Mouse (Mus musculus): ENCODE results near the gene Hpse2. TPM values are rescaled to one million over a fixed set of nuclear protein-coding genes. Genes with fewer than 3 reads are reported as not detected.

Hpse2 gene
- polyA plus RNA-seq, 1 experiment from 2014 or later = 0.13 TPM

DNA sequence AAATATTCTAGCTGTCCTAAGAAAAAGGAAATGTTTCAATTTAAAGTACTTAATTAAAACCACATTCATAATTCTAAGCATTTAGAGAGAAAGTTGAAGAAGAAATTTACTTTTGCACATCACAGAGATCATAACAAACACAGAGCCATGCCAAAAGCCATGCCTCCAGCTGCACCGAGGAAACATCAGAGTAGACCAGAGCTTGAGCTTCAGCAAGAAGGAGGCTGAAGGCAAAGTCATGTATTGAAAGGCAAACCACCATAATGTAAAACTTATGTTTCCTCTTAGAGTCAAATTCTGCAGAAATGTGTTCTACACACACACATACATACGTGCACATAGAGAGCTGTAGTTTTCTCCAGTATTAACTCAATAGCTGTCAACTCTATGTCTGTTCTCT is 291.2 kb downstream of the Hpse2 start:
- no peaks in the 10 kb centered on the region for H3K27me3 ChIP-seq (replicated peaks; ENCODE audit: control insufficient read depth, insufficient read depth, low read length)
- 94% methylated on average over 2 of the region's 2 CpGs for WGBS
- H3K4me2 ChIP-seq (ENCODE audit: low read length) = no peak overlapping the region
- no peak overlapping the region for H3K4me3 ChIP-seq (replicated peaks; ENCODE audit: low read length)
- H3K9me3 ChIP-seq (ENCODE audit: control insufficient read depth, low read length) = no peaks in the 10 kb centered on the region
- H3K4me1 ChIP-seq (replicated peaks; ENCODE audit: control insufficient read depth, insufficient read depth, low read length) = no peaks in the 10 kb centered on the region
- no peak overlapping the region for H3K9ac ChIP-seq (replicated peaks; ENCODE audit: low read depth, low read length)
- ATAC-seq = no peak
- no peaks in the 10 kb centered on the region for H3K36me3 ChIP-seq (ENCODE audit: control insufficient read depth, insufficient read depth)
- no peak overlapping the region for H3K27ac ChIP-seq (ENCODE audit: low read length)

- Histone ChIP-seq H3K4me1 (replicated peaks; ENCODE audit: control insufficient read depth, insufficient read depth, low read length) (no peaks in the 10 kb centered on the region), H3K36me3 (ENCODE audit: control insufficient read depth, insufficient read depth) (no peaks in the 10 kb centered on the region), H3K4me3 (replicated peaks; ENCODE audit: low read length) (no peak overlapping the region), H3K27ac (ENCODE audit: low read length) (no peak overlapping the region), H3K9ac (replicated peaks; ENCODE audit: low read depth, low read length) (no peak overlapping the region), H3K9me3 (ENCODE audit: control insufficient read depth, low read length) (no peaks in the 10 kb centered on the region), H3K4me2 (ENCODE audit: low read length) (no peak overlapping the region), H3K27me3 (replicated peaks; ENCODE audit: control insufficient read depth, insufficient read depth, low read length) (no peaks in the 10 kb centered on the region)
- ATAC-seq = no peak
- 89% methylated on average over 3 of the region's 3 CpGs for WGBS
These were observed 300.9 kb downstream of the Hpse2 start for GRCm38 (mm10) chr19:43087216-43087615.

DNA sequence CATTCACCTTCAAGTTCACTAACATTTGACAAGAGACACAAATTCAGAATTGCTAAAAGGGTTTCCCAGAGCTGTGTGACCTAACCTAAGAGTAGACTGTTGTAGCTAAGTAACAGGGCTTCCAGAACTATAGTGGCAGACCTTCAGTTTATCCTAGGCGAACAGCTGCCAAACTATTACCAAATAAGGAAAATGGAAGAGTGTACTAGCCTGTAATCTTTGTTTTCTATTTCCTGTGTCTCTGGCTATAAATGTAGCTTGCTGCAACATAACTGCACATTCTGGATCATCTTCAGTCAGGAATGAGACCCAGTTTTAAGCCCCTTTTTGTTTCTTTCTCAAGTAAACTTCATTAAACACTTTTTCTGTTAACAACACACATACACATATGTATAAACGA is 324.0 kb downstream of the Hpse2 start:
- no peaks in the 10 kb centered on the region for H3K4me1 ChIP-seq (replicated peaks; ENCODE audit: control insufficient read depth, insufficient read depth, low read length)
- no peak for ATAC-seq
- WGBS = 79% methylated on average over 2 of the region's 2 CpGs
- no peaks in the 10 kb centered on the region for H3K27me3 ChIP-seq (replicated peaks; ENCODE audit: control insufficient read depth, insufficient read depth, low read length)
- H3K4me2 ChIP-seq (ENCODE audit: low read length) = no peak overlapping the region
- no peaks in the 10 kb centered on the region for H3K36me3 ChIP-seq (ENCODE audit: control insufficient read depth, insufficient read depth)
- no peaks in the 10 kb centered on the region for H3K9me3 ChIP-seq (ENCODE audit: control insufficient read depth, low read length)
- H3K4me3 ChIP-seq (replicated peaks; ENCODE audit: low read length) = no peak overlapping the region
- H3K9ac ChIP-seq (replicated peaks; ENCODE audit: low read depth, low read length) = no peak overlapping the region
- no peak overlapping the region for H3K27ac ChIP-seq (ENCODE audit: low read length)

DNA sequence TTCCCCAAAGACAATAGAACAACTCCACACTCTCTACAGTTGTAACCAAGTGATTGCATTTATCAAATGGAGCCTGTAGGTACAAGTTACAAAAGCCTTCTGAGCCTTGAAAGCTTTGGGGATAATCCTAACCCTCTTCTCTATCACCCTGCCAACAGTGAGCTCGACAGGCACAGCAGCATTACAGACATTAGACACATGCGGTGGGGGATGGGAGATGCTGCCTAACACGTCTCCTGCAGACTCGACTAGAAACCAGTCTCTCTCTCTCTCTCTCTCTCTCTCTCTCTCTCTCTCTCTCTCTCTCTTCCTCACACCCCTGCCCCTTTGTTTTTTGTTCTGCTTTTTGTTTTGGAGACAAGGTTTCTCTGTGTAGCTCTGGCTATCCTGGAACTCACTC is 343.6 kb downstream of the Hpse2 start:
- peaks cover 5% of the 10 kb centered on the region; the same call in 1 of the 2 replicates for H3K9me3 ChIP-seq (ENCODE audit: control insufficient read depth, low read length)
- H3K27me3 ChIP-seq (replicated peaks; ENCODE audit: control insufficient read depth, insufficient read depth, low read length) = no peaks in the 10 kb centered on the region
- no peak overlapping the region for H3K27ac ChIP-seq (ENCODE audit: low read length)
- no peak overlapping the region for H3K4me2 ChIP-seq (ENCODE audit: low read length)
- no peak overlapping the region for H3K9ac ChIP-seq (replicated peaks; ENCODE audit: low read depth, low read length)
- no peak overlapping the region for H3K4me3 ChIP-seq (replicated peaks; ENCODE audit: low read length)
- WGBS = 29% methylated on average over 4 of the region's 4 CpGs
- no peak for ATAC-seq
- H3K4me1 ChIP-seq (replicated peaks; ENCODE audit: control insufficient read depth, insufficient read depth, low read length) = no peaks in the 10 kb centered on the region
- H3K36me3 ChIP-seq (ENCODE audit: control insufficient read depth, insufficient read depth) = no peaks in the 10 kb centered on the region

DNA sequence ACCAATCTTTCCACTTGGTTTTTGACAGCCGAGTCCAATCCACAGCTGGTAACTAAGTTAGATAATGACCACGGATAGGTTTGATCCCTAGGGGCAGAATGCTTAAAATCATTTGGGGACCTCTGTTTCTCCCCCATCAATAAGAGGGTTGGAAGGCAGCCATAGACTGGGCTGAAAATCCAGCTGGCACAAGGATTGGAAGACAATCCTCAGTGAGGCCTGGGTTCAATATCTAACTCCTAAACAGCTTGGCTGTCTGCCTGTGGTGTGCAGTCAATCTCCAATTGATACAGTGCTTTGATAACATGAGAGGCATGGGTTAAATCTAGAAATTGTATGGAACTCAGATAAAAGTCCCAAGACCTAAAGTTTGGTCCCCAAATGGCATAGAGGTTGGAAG is 345.4 kb downstream of the Hpse2 start:
- no peak for ATAC-seq
- Histone ChIP-seq H3K27me3 (replicated peaks; ENCODE audit: control insufficient read depth, insufficient read depth, low read length) (no peaks in the 10 kb centered on the region), H3K4me1 (replicated peaks; ENCODE audit: control insufficient read depth, insufficient read depth, low read length) (no peaks in the 10 kb centered on the region), H3K4me3 (replicated peaks; ENCODE audit: low read length) (no peak overlapping the region), H3K27ac (ENCODE audit: low read length) (no peak overlapping the region), H3K36me3 (ENCODE audit: control insufficient read depth, insufficient read depth) (no peaks in the 10 kb centered on the region), H3K9ac (replicated peaks; ENCODE audit: low read depth, low read length) (no peak overlapping the region), H3K9me3 (ENCODE audit: control insufficient read depth, low read length) (no peaks in the 10 kb centered on the region), H3K4me2 (ENCODE audit: low read length) (no peak overlapping the region)
- 85% methylated on average over 2 of the region's 2 CpGs for WGBS

DNA sequence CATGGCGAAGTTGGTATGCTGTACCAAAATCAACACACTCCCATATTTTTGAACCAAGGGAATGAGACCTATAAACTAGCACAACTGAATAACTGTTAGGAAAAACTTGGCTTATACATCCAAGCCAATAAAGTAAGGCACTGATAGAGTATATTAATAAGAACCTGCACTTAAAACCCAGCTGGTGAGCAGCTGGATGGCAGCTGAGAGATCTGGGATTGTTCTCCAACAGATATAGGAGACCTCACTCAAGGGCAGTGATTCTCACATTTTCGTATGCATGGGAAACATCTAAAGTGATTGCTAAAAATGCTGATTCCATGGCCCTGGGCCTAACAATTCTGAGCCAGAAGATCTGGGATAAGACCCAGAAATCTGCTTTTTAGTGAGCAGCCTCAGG is 345.9 kb downstream of the Hpse2 start:
- H3K4me1 ChIP-seq (replicated peaks; ENCODE audit: control insufficient read depth, insufficient read depth, low read length) = no peaks in the 10 kb centered on the region
- no peaks in the 10 kb centered on the region for H3K27me3 ChIP-seq (replicated peaks; ENCODE audit: control insufficient read depth, insufficient read depth, low read length)
- no peak for ATAC-seq
- 76% methylated on average over 2 of the region's 2 CpGs for WGBS
- no peaks in the 10 kb centered on the region for H3K36me3 ChIP-seq (ENCODE audit: control insufficient read depth, insufficient read depth)
- H3K4me2 ChIP-seq (ENCODE audit: low read length) = no peak overlapping the region
- no peak overlapping the region for H3K4me3 ChIP-seq (replicated peaks; ENCODE audit: low read length)
- no peaks in the 10 kb centered on the region for H3K9me3 ChIP-seq (ENCODE audit: control insufficient read depth, low read length)
- no peak overlapping the region for H3K27ac ChIP-seq (ENCODE audit: low read length)
- no peak overlapping the region for H3K9ac ChIP-seq (replicated peaks; ENCODE audit: low read depth, low read length)

DNA sequence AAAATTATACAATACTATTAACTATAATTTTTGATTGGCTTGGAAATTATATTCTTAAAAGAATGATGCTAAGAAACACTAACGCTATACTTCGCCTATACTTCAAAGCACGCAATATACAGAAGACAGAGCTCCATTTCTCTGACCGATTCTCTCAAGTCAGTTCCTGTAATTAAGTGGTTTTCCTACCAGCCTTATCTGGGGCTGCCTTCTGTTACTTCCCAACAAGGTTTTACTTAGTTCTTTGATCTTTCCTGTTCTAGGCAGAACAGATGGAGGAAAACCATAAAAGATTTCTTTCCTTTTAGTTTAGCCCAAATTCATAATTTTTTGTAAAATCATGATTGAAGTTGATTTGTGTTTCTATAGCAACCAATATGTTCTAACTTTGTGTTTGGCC is 351.8 kb downstream of the Hpse2 start:
- Histone ChIP-seq H3K4me3 (replicated peaks; ENCODE audit: low read length) (no peak overlapping the region), H3K36me3 (ENCODE audit: control insufficient read depth, insufficient read depth) (no peaks in the 10 kb centered on the region), H3K4me1 (replicated peaks; ENCODE audit: control insufficient read depth, insufficient read depth, low read length) (no peaks in the 10 kb centered on the region), H3K27me3 (replicated peaks; ENCODE audit: control insufficient read depth, insufficient read depth, low read length) (no peaks in the 10 kb centered on the region), H3K9ac (replicated peaks; ENCODE audit: low read depth, low read length) (no peak overlapping the region), H3K4me2 (ENCODE audit: low read length) (no peak overlapping the region), H3K27ac (ENCODE audit: low read length) (no peak overlapping the region), H3K9me3 (ENCODE audit: control insufficient read depth, low read length) (no peaks in the 10 kb centered on the region)
- no peak for ATAC-seq
- 92% methylated on average over 4 of the region's 4 CpGs for WGBS

- Histone ChIP-seq H3K27me3 (replicated peaks; ENCODE audit: control insufficient read depth, insufficient read depth, low read length) (no peaks in the 10 kb centered on the region), H3K36me3 (ENCODE audit: control insufficient read depth, insufficient read depth) (no peaks in the 10 kb centered on the region)
- WGBS = 32% methylated on average over 4 of the region's 4 CpGs
These were observed 360.9 kb downstream of the Hpse2 start for GRCm38 (mm10) chr19:43027305-43027704.

GRCm38 (mm10) chr19:43022611-43023173 is 365.5 kb downstream of the Hpse2 start:
- Histone ChIP-seq H3K4me1 (replicated peaks; ENCODE audit: control insufficient read depth, insufficient read depth, low read length) (peaks cover 4% of the 10 kb centered on the region; the same call in 1 of the 2 replicates), H3K4me3 (replicated peaks; ENCODE audit: low read length) (no peak overlapping the region), H3K36me3 (ENCODE audit: control insufficient read depth, insufficient read depth) (no peaks in the 10 kb centered on the region), H3K9me3 (ENCODE audit: control insufficient read depth, low read length) (no peaks in the 10 kb centered on the region), H3K9ac (replicated peaks; ENCODE audit: low read depth, low read length) (no peak overlapping the region), H3K27me3 (replicated peaks; ENCODE audit: control insufficient read depth, insufficient read depth, low read length) (no peaks in the 10 kb centered on the region), H3K27ac (ENCODE audit: low read length) (no peak overlapping the region), H3K4me2 (ENCODE audit: low read length) (no peak overlapping the region)
- no peak for ATAC-seq
- 79% methylated on average over 3 of the region's 3 CpGs for WGBS

More at GRCm38 (mm10) chr19:43027305-43027704, 360.9 kb downstream of the Hpse2 start:
- Histone ChIP-seq H3K27ac (ENCODE audit: low read length) (no peak overlapping the region), H3K4me1 (replicated peaks; ENCODE audit: control insufficient read depth, insufficient read depth, low read length) (no peaks in the 10 kb centered on the region), H3K9ac (replicated peaks; ENCODE audit: low read depth, low read length) (no peak overlapping the region), H3K9me3 (ENCODE audit: control insufficient read depth, low read length) (no peaks in the 10 kb centered on the region), H3K4me2 (ENCODE audit: low read length) (no peak overlapping the region), H3K4me3 (replicated peaks; ENCODE audit: low read length) (no peak overlapping the region)
- no peak for ATAC-seq

GRCm38 (mm10) chr19:43018792-43019191 is 369.4 kb downstream of the Hpse2 start:
- Histone ChIP-seq H3K27ac (ENCODE audit: low read length) (no peak overlapping the region), H3K4me2 (ENCODE audit: low read length) (no peak overlapping the region), H3K9ac (replicated peaks; ENCODE audit: low read depth, low read length) (no peak overlapping the region), H3K9me3 (ENCODE audit: control insufficient read depth, low read length) (no peaks in the 10 kb centered on the region), H3K27me3 (replicated peaks; ENCODE audit: control insufficient read depth, insufficient read depth, low read length) (no peaks in the 10 kb centered on the region), H3K36me3 (ENCODE audit: control insufficient read depth, insufficient read depth) (no peaks in the 10 kb centered on the region), H3K4me3 (replicated peaks; ENCODE audit: low read length) (no peak overlapping the region), H3K4me1 (replicated peaks; ENCODE audit: control insufficient read depth, insufficient read depth, low read length) (peaks cover 5% of the 10 kb centered on the region; the same call in 1 of the 2 replicates)
- WGBS = 84% methylated on average over 5 of the region's 5 CpGs
- ATAC-seq = no peak
